Mouse (Mus musculus) intestine, postnatal 0 days (tissue): ENCODE data around the gene Cbx7. TPM values are rescaled to one million over a fixed set of nuclear protein-coding genes. Genes with fewer than 3 reads are reported as not detected.

Source experiments
- ATAC-seq: fragments of 200-750 bp; cut with Nextera tagmentation; 2 replicates; pipeline ENCODE4 v1.8.0; 2017; ENCODE audit warnings: mild to moderate bottlenecking, moderate TSS enrichment, moderate library complexity
- H3K27ac ChIP-seq: fragments of 300-500 bp; sonication (generic); 2 replicates; pipeline ENCODE4 v1.5.1; 2014; ENCODE audit warnings: mild to moderate bottlenecking, low read depth, low read length, moderate library complexity
- H3K27me3 ChIP-seq: fragments of 300-500 bp; sonication (generic); replicated peaks from 2 replicates; pipeline ENCODE4 v1.6.1; 2014; ENCODE audit warnings: low read length, mixed read lengths; ENCODE audit not compliant: control insufficient read depth, insufficient read depth
- H3K36me3 ChIP-seq: fragments of 300-500 bp; sonication (generic); 2 replicates; pipeline ENCODE4 v1.6.1; 2014; ENCODE audit warnings: mild to moderate bottlenecking, moderate library complexity; ENCODE audit not compliant: control insufficient read depth, insufficient read depth
- H3K4me1 ChIP-seq: fragments of 300-500 bp; sonication (generic); replicated peaks from 2 replicates; pipeline ENCODE4 v1.6.1; 2014; ENCODE audit warnings: antibody characterized with exemption, low read length, mixed read lengths; ENCODE audit not compliant: control insufficient read depth, insufficient read depth
- H3K4me2 ChIP-seq: fragments of 300-500 bp; sonication (generic); replicated peaks from 2 replicates; pipeline ENCODE4 v1.6.1; 2014; ENCODE audit warnings: low read depth, mild to moderate bottlenecking, moderate library complexity
- H3K4me3 ChIP-seq: fragments of 300-500 bp; sonication (generic); 2 replicates; pipeline ENCODE4 v1.5.1; 2014; ENCODE audit warnings: low read depth, low read length
- H3K9ac ChIP-seq: fragments of 300-500 bp; sonication (generic); 2 replicates; pipeline ENCODE4 v1.6.1; 2014; ENCODE audit warnings: mild to moderate bottlenecking, low read depth, low read length
- H3K9me3 ChIP-seq: fragments of 300-500 bp; sonication (generic); 2 replicates; pipeline ENCODE4 v1.6.1; 2016; ENCODE audit warnings: mixed run types; ENCODE audit not compliant: control insufficient read depth
- CTCF ChIP-seq: sonication (generic); IDR thresholded peaks from 2 replicates; pipeline ENCODE4 v1.5.1; 2016; ENCODE audit warnings: low read depth, mild to moderate bottlenecking, control low read depth, antibody characterized with exemption, moderate library complexity
- WGBS: fragments of 180-500 bp; shearing (Covaris S2); extraction: QIAGEN DNeasy Blood & Tissue Kit; methylation state at CpG from one replicate; pipeline ENCODE4 v1.1.7; 2014; 5-methylcytosine and 5-hydroxymethylcytosine counted together
- polyA plus RNA-seq: library from polyadenylated mRNA; unstranded; fragments of >200 nt; fragmentation: Nextera tagmentation; extraction: Ambion mirVana; gene quantifications from 2 replicates; pipeline ENCODE4 v1.2.1, GENCODE M21; 2015

Gene Cbx7
- polyA plus RNA-seq, 1 experiment from 2014 or later, result 2.5 TPM

- H3K9ac ChIP-seq, result peak overlapping the region; percentile 7; the same call in 1 of the 2 replicates
- peak overlapping the region; percentile 95 for H3K4me2 ChIP-seq
- H3K9me3 ChIP-seq, result no peaks in the 10 kb centered on the region
- H3K4me1 ChIP-seq, result 0 out of 2 replicates have a peak, but pooled peaks cover 2% of the 10 kb centered on the region
- no peak for ATAC-seq
- 26% methylated on average over 6 of the region's 6 CpGs for WGBS
- H3K36me3 ChIP-seq, result no peaks in the 10 kb centered on the region; the same call in 1 of the 2 replicates
- no peak for TF ChIP-seq CTCF
- H3K27ac ChIP-seq, result peak overlapping the region; percentile 57
- peak overlapping the region; percentile 87 for H3K4me3 ChIP-seq
- H3K27me3 ChIP-seq, result no peaks in the 10 kb centered on the region
Observed at GRCm38 (mm10) chr15:80011194-80011593, 40.3 kb upstream of the Cbx7 start.

GRCm38 (mm10) chr15:80010182-80010558 lies 39.3 kb upstream of the Cbx7 start:
- H3K4me3 ChIP-seq, result no peak overlapping the region
- no peak overlapping the region for H3K27ac ChIP-seq

GRCm38 (mm10) chr15:80009421-80010181 lies 38.7 kb upstream of the Cbx7 start:
- WGBS, result 39% methylated on average over 12 of the region's 12 CpGs
- H3K27me3 ChIP-seq, result no peaks in the 10 kb centered on the region
- 0 out of 2 replicates have a peak, but pooled peaks cover 5% of the 10 kb centered on the region for H3K4me1 ChIP-seq
- no peak for TF ChIP-seq CTCF
- H3K4me3 ChIP-seq, result no peak overlapping the region
- no peak overlapping the region for H3K9ac ChIP-seq
- H3K4me2 ChIP-seq, result peak overlapping the region; percentile 95; the same call in 1 of the 2 replicates
- H3K36me3 ChIP-seq, result no peaks in the 10 kb centered on the region; the same call in 1 of the 2 replicates
- no peak for ATAC-seq
- H3K27ac ChIP-seq, result no peak overlapping the region
- no peaks in the 10 kb centered on the region for H3K9me3 ChIP-seq

More at GRCm38 (mm10) chr15:80010182-80010558, 39.3 kb upstream of the Cbx7 start:
- H3K4me1 ChIP-seq, result 0 out of 2 replicates have a peak, but pooled peaks cover 5% of the 10 kb centered on the region
- ATAC-seq, result no peak
- TF ChIP-seq CTCF, result no peak
- H3K27me3 ChIP-seq, result no peaks in the 10 kb centered on the region
- peak overlapping the region; percentile 95 for H3K4me2 ChIP-seq
- no peaks in the 10 kb centered on the region; the same call in 1 of the 2 replicates for H3K36me3 ChIP-seq
- no peak overlapping the region for H3K9ac ChIP-seq
- no peaks in the 10 kb centered on the region for H3K9me3 ChIP-seq
- WGBS, result 24% methylated on average over 7 of the region's 7 CpGs

GRCm38 (mm10) chr15:80008461-80008860 lies 37.5 kb upstream of the Cbx7 start:
- 90% methylated on average over 6 of the region's 6 CpGs for WGBS
- H3K4me2 ChIP-seq, result no peak overlapping the region
- H3K4me1 ChIP-seq, result 0 out of 2 replicates have a peak, but pooled peaks cover 5% of the 10 kb centered on the region

GRCm38 (mm10) chr15:80006156-80006555 lies 35.2 kb upstream of the Cbx7 start:
- TF ChIP-seq CTCF, result no peak
- Histone ChIP-seq H3K9ac (no peak overlapping the region), H3K27ac (no peak overlapping the region), H3K4me3 (no peak overlapping the region), H3K4me2 (no peak overlapping the region), H3K4me1 (0 out of 2 replicates have a peak, but pooled peaks cover 5% of the 10 kb centered on the region), H3K27me3 (no peaks in the 10 kb centered on the region), H3K9me3 (no peaks in the 10 kb centered on the region), H3K36me3 (peaks cover 18% of the 10 kb centered on the region; the same call in 1 of the 2 replicates)
- no peak for ATAC-seq
- 54% methylated on average over 7 of the region's 7 CpGs for WGBS

More at GRCm38 (mm10) chr15:80008461-80008860, 37.5 kb upstream of the Cbx7 start:
- Histone ChIP-seq H3K36me3 (no peaks in the 10 kb centered on the region; the same call in 1 of the 2 replicates), H3K9ac (no peak overlapping the region), H3K4me3 (no peak overlapping the region), H3K27me3 (no peaks in the 10 kb centered on the region), H3K27ac (no peak overlapping the region), H3K9me3 (no peaks in the 10 kb centered on the region)
- ATAC-seq, result no peak
- no peak for TF ChIP-seq CTCF

GRCm38 (mm10) chr15:80005436-80005835 lies 34.5 kb upstream of the Cbx7 start:
- ATAC-seq, result peak; percentile 5; the same call in 1 of the 2 replicates
- H3K36me3 ChIP-seq, result peaks cover 24% of the 10 kb centered on the region; the same call in 1 of the 2 replicates
- H3K4me3 ChIP-seq, result no peak overlapping the region
- H3K4me1 ChIP-seq, result 0 out of 2 replicates have a peak, but pooled peaks cover 5% of the 10 kb centered on the region
- no peak overlapping the region for H3K9ac ChIP-seq
- no peak overlapping the region for H3K27ac ChIP-seq
- H3K27me3 ChIP-seq, result no peaks in the 10 kb centered on the region
- peak; percentile 18; the same call in 1 of the 2 replicates for TF ChIP-seq CTCF
- H3K9me3 ChIP-seq, result no peaks in the 10 kb centered on the region
- no peak overlapping the region for H3K4me2 ChIP-seq
- whole genome bisulfite sequencing, result 69% methylated on average over 10 of the region's 10 CpGs
